Mouse (Mus musculus): ENCODE data around the gene Snrnp40. TPM values are rescaled to one million over a fixed set of nuclear protein-coding genes. Genes with fewer than 3 reads are reported as not detected.

Snrnp40 gene
- polyA plus RNA-seq (2015; fragmentation: Nextera tagmentation; extraction: Ambion mirVana), result 135 and 148 TPM in 2 replicates

DNA sequence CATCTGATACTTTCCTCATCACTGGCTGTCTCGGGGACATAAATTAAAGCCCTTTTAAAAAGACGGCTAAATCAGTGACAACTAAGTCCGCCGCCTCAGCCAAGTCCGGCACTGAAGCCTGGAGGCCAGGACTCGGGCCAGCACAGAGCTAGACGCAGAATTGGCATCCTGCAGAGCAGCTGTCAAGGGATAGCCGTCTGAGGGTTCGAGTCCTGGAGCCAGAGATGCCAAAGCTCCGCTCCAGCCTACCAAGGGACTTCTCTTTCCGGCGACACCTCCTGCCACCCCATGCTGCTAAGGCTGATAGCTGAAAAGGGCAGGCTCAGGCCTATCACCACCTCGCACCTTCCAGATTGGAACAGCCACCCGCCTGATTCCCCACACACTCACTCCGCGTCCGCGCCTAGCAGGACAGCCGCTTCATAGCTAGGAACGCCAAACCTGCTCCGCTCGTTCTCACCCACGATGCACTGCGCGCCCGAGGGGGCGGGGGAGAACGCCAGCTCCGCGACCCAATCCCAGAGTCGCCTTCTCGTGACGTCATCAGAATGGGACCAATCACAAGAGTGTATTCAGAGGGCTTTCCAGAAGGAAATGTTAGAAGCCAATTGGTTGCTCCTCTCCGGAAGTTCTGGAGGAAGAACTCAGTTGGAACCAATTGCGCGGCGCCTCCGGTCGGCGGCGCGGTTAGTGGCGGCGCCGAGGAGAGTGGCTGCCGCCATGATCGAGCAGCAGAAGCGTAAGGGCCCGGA lies at the start of gene Snrnp40, which contains the start of gene Zcchc17:
TSS of gene Snrnp40 (plus strand) at position 647 of the 752 bp plus-strand sequence.
TSS of gene Zcchc17 (minus strand) at position 458 of the 752 bp plus-strand sequence.
- Histone ChIP-seq H3K36me3 (peaks cover 20% of the 10 kb centered on the region), H3K4me1 (peaks cover 24% of the 10 kb centered on the region), H3K9me3 (no peaks in the 10 kb centered on the region), H3K4me2 (replicated peaks) (peak within 1 kb of the TSS; percentile 81), H3K27ac (replicated peaks) (peak within 1 kb of the TSS; percentile 84), H3K9ac (replicated peaks) (peak within 1 kb of the TSS; percentile 95), H3K4me3 (peak within 1 kb of the TSS; percentile 69), H3K27me3 (no peaks in the 10 kb centered on the region)
- WGBS, result under 1% methylated on average over 49 of the region's 49 CpGs
- peak; percentile 99 for ATAC-seq (replicated peaks)

GRCm38 (mm10) chr4:130312526-130312925 lies 47.4 kb upstream of the Snrnp40 start:
- Histone ChIP-seq H3K9ac (replicated peaks) (no peak overlapping the region), H3K27me3 (peaks cover 8% of the 10 kb centered on the region; the same call in 1 of the 2 replicates), H3K4me2 (replicated peaks) (no peak overlapping the region), H3K36me3 (peaks cover 17% of the 10 kb centered on the region), H3K9me3 (no peaks in the 10 kb centered on the region), H3K4me3 (no peak overlapping the region), H3K27ac (replicated peaks) (no peak overlapping the region), H3K4me1 (peaks cover 17% of the 10 kb centered on the region)
- ATAC-seq (replicated peaks), result no peak
- WGBS, result 94% methylated on average over 3 of the region's 3 CpGs

DNA sequence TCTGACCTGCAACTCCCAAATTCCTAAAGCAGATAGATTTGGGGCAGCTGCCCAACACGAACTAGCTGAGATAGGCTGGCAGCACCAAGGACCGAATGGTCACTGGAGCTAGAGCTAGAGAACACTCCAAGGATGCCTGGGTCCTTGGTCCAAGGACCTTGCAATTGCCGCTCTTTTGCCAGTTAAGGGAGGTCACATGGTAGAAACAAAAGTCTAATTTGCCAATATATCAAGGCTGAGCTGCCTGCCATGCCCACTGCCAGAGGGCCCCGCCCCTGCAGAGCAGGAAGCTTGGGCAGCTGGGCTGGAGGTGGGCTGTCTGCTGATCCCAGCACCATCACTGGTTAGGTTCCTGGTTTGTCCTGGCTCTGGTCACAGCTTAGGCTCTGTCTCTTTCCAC lies 46.4 kb upstream of the Snrnp40 start:
- no peaks in the 10 kb centered on the region for H3K9me3 ChIP-seq
- no peak overlapping the region for H3K27ac ChIP-seq (replicated peaks)
- H3K4me1 ChIP-seq, result peaks cover 10% of the 10 kb centered on the region
- peaks cover 8% of the 10 kb centered on the region; the same call in 1 of the 2 replicates for H3K27me3 ChIP-seq
- H3K4me2 ChIP-seq (replicated peaks), result no peak overlapping the region
- 87% methylated on average over 4 of the region's 4 CpGs for WGBS
- H3K9ac ChIP-seq (replicated peaks), result no peak overlapping the region
- ATAC-seq (replicated peaks), result no peak
- no peak overlapping the region for H3K4me3 ChIP-seq
- H3K36me3 ChIP-seq, result peaks cover 19% of the 10 kb centered on the region

- no peaks in the 10 kb centered on the region for H3K4me1 ChIP-seq
- peaks cover 19% of the 10 kb centered on the region for H3K36me3 ChIP-seq
- ATAC-seq (replicated peaks), result no peak
- H3K9ac ChIP-seq (replicated peaks), result no peak overlapping the region
- no peak overlapping the region for H3K4me3 ChIP-seq
- H3K27me3 ChIP-seq, result no peaks in the 10 kb centered on the region
- no peaks in the 10 kb centered on the region for H3K9me3 ChIP-seq
- H3K4me2 ChIP-seq (replicated peaks), result no peak overlapping the region
- 76% methylated on average over 13 of the region's 13 CpGs for WGBS
- no peak overlapping the region for H3K27ac ChIP-seq (replicated peaks)
Observed at GRCm38 (mm10) chr4:130315771-130316527, 44.0 kb upstream of the Snrnp40 start.

DNA sequence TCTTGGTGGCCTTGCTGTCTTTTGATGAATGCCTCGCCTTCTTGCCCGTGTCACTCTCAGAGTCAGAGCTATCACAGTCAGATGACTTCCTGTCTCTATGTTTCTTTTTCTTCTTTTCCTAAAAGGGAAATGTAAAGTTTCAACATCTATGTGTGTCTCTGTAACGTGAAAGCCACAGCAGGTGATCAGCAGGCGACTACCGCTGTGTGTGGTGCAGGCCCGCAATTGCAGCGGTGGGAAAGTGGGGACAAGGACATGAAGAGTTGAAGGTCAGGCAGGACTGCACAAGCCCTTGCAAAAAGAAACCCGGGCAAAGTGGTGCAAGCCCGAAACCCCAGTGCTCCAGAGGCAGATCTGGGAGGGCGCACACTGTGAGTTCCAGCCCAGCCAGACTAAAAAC lies 43.2 kb upstream of the Snrnp40 start:
- no peaks in the 10 kb centered on the region for H3K9me3 ChIP-seq
- no peak overlapping the region for H3K4me3 ChIP-seq
- no peaks in the 10 kb centered on the region for H3K27me3 ChIP-seq
- WGBS, result 84% methylated on average over 10 of the region's 10 CpGs
- H3K36me3 ChIP-seq, result peaks cover 19% of the 10 kb centered on the region
- H3K4me1 ChIP-seq, result no peaks in the 10 kb centered on the region
- no peak overlapping the region for H3K27ac ChIP-seq (replicated peaks)
- no peak overlapping the region for H3K4me2 ChIP-seq (replicated peaks)
- no peak for ATAC-seq (replicated peaks)
- H3K9ac ChIP-seq (replicated peaks), result no peak overlapping the region

GRCm38 (mm10) chr4:130318122-130318521 lies 41.8 kb upstream of the Snrnp40 start:
- 69% methylated on average over 3 of the region's 3 CpGs for WGBS
- peaks cover 28% of the 10 kb centered on the region for H3K36me3 ChIP-seq

DNA sequence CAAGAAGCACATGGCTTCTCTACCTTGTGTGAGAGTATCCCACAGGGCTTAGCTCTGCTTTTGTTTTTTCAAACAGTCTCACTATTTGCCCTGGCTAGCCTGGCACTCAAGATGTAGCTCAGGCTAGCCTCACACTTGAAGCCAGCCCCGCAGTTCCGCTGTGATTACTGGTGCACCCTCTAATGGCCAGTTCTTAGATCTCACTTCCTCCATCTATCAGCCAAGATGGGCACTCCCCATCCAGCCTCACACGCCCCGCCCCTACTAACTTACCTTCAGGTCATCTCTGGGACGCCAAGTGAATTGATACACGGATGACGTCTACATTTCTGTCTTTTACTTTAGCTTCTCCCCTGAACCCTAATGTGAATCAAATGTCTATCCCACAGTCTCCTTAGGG lies 40.4 kb upstream of the Snrnp40 start:
- Histone ChIP-seq H3K4me2 (replicated peaks) (no peak overlapping the region), H3K4me3 (no peak overlapping the region), H3K27me3 (no peaks in the 10 kb centered on the region), H3K36me3 (peaks cover 38% of the 10 kb centered on the region), H3K27ac (replicated peaks) (no peak overlapping the region), H3K9me3 (no peaks in the 10 kb centered on the region), H3K9ac (replicated peaks) (no peak overlapping the region), H3K4me1 (no peaks in the 10 kb centered on the region)
- ATAC-seq (replicated peaks), result no peak
- WGBS, result 84% methylated on average over 7 of the region's 7 CpGs

More at GRCm38 (mm10) chr4:130318122-130318521, 41.8 kb upstream of the Snrnp40 start:
- Histone ChIP-seq H3K27ac (replicated peaks) (no peak overlapping the region), H3K4me1 (no peaks in the 10 kb centered on the region), H3K9me3 (no peaks in the 10 kb centered on the region), H3K27me3 (no peaks in the 10 kb centered on the region), H3K9ac (replicated peaks) (no peak overlapping the region), H3K4me2 (replicated peaks) (no peak overlapping the region), H3K4me3 (no peak overlapping the region)
- no peak for ATAC-seq (replicated peaks)

- H3K4me3 ChIP-seq, result no peak overlapping the region
- WGBS, result 96% methylated on average over 7 of the region's 7 CpGs
- no peaks in the 10 kb centered on the region for H3K27me3 ChIP-seq
- no peak overlapping the region for H3K27ac ChIP-seq (replicated peaks)
- no peaks in the 10 kb centered on the region for H3K9me3 ChIP-seq
- no peak for ATAC-seq (replicated peaks)
- no peaks in the 10 kb centered on the region for H3K4me1 ChIP-seq
- peaks cover 43% of the 10 kb centered on the region for H3K36me3 ChIP-seq
- H3K4me2 ChIP-seq (replicated peaks), result no peak overlapping the region
- no peak overlapping the region for H3K9ac ChIP-seq (replicated peaks)
Observed at GRCm38 (mm10) chr4:130321640-130322039, 38.3 kb upstream of the Snrnp40 start.

DNA sequence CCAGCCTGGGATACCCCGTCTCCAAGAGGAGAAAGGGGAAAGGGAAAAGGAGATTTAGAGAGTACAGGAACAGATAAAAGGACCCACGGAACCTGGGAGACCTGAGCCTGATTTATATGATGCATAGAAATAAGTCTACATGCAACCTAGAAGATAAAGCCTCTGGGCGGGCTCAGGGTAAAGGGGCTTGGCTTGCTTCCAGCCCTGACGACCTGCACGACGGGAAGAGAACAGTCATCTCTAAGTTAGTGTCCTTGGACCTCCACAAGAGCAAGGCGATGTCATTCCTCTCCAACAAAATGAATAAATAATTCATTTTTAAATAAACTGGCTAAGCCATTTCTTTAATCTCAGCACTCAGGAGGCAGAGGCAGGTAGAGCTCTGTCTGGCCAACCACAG lies 37.4 kb upstream of the Snrnp40 start:
- peaks cover 50% of the 10 kb centered on the region for H3K36me3 ChIP-seq
- ATAC-seq (replicated peaks), result no peak
- no peaks in the 10 kb centered on the region for H3K9me3 ChIP-seq
- H3K4me2 ChIP-seq (replicated peaks), result no peak overlapping the region
- WGBS, result 71% methylated on average over 7 of the region's 7 CpGs
- H3K27me3 ChIP-seq, result no peaks in the 10 kb centered on the region
- H3K9ac ChIP-seq (replicated peaks), result no peak overlapping the region
- H3K27ac ChIP-seq (replicated peaks), result no peak overlapping the region
- H3K4me1 ChIP-seq, result no peaks in the 10 kb centered on the region
- no peak overlapping the region for H3K4me3 ChIP-seq

- Histone ChIP-seq H3K4me2 (replicated peaks) (no peak overlapping the region), H3K27me3 (no peaks in the 10 kb centered on the region), H3K36me3 (peaks cover 51% of the 10 kb centered on the region), H3K9ac (replicated peaks) (no peak overlapping the region), H3K4me1 (no peaks in the 10 kb centered on the region), H3K27ac (replicated peaks) (no peak overlapping the region), H3K9me3 (no peaks in the 10 kb centered on the region), H3K4me3 (no peak overlapping the region)
- no peak for ATAC-seq (replicated peaks)
- WGBS, result 94% methylated on average over 1 of the region's 1 CpGs
Observed at GRCm38 (mm10) chr4:130323165-130323564, 36.8 kb upstream of the Snrnp40 start.

DNA sequence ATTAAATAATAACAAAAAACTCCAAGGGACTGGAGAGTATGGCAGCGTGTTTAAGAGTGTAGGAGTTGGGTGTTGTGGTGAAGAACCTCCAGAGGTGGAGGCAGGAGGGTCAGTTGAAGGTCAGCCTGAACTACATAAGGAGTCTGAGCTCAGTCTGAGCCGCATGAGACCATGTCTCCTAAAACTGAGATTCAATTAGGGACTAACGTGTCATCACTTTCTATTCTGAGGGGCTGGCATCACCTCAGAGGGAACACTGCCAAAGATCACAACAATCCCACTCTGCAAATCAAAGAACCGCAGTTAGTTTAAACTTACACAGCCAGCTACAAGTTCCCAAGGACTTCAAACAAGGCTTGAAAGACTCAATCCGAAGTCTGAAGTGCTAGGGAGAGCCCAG lies 36.3 kb upstream of the Snrnp40 start:
- Histone ChIP-seq H3K4me1 (no peaks in the 10 kb centered on the region), H3K36me3 (peaks cover 54% of the 10 kb centered on the region), H3K4me3 (no peak overlapping the region), H3K27me3 (no peaks in the 10 kb centered on the region), H3K4me2 (replicated peaks) (no peak overlapping the region), H3K9me3 (no peaks in the 10 kb centered on the region), H3K27ac (replicated peaks) (no peak overlapping the region), H3K9ac (replicated peaks) (no peak overlapping the region)
- no peak for ATAC-seq (replicated peaks)
- WGBS, result 72% methylated on average over 5 of the region's 5 CpGs

DNA sequence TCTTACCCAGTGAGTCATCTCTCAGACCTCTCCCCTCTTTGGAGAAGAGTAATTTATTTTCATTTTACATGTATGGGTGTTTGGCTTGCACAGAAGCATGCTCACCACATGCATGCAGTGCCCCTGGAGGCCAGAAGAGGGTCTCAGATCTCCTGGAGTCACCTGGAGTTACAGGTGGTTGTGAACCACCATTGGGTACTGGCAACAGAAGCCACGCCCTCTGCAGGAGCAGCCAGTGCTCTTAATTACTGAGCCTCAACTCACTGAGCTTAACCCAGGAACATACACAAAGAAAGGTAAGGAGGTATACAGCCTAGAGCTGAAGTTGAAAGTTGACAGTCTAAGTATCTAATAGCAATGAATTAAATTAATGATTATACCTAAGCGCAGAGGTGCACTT lies 34.5 kb upstream of the Snrnp40 start:
- Histone ChIP-seq H3K27me3 (no peaks in the 10 kb centered on the region), H3K27ac (replicated peaks) (no peak overlapping the region), H3K4me2 (replicated peaks) (no peak overlapping the region), H3K36me3 (peaks cover 58% of the 10 kb centered on the region), H3K9ac (replicated peaks) (no peak overlapping the region), H3K9me3 (no peaks in the 10 kb centered on the region), H3K4me1 (no peaks in the 10 kb centered on the region), H3K4me3 (no peak overlapping the region)
- 96% methylated on average over 2 of the region's 2 CpGs for whole genome bisulfite sequencing
- no peak for ATAC-seq (replicated peaks)

Measured in forebrain, embryonic 15.5 days (tissue).